In the genomic region with DNA sequence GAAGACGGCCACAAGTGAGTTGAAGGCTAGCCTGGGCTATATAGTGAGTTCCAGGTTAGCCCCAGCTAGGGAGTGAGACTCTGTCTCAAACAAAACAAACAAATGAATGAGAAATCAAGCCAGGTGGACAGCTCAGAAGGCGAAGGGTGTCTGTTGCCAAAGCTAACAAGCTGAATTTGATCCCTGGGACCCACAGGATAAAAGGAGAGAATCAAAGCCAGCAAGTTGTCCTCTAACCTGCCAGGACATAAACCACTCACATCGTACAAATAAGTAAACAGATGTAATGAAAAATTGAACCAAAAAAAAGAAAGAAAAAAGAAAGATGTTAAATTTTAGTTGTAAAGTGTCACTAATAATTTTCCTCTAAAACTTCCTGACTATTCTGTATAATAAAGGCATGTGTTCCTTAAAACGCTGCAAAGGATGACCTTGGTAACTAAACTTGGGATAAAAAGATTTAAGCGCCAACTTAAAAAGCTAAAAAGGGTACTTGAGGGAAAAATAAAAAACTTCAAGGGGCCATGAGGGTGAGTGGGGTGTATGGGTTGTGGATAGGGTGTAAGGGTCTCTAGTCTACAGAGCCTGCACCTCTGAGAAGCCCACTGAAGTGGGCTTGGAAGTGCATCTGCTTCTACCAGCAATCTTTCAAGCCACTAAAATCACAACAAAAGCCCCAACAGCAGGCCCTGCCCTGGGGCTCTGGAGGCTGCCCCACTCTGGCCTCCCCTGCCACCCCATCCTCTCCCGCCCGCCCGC, we compare ENCODE assay signal across 8 mouse cellular contexts. TPM values are rescaled to one million over a fixed set of nuclear protein-coding genes. Genes with fewer than 3 reads are reported as not detected.
DNase-seq lines count a peak whose midpoint lies in the region; ATAC-seq and TF ChIP-seq lines count a peak whose summit lies in the region.

No protein-coding gene starts in this region.

- no peaks in the 10 kb centered on the region for H3K27me3 ChIP-seq in kidney, adult 2 months (replicated peaks; ENCODE audit: control insufficient read depth, insufficient read depth, low read length)
- H3K27me3 ChIP-seq in embryonic facial prominence, embryonic 11.5 days (ENCODE audit: control insufficient read depth, insufficient read depth, low read length): no peaks in the 10 kb centered on the region
- H3K27me3 ChIP-seq in hindbrain, embryonic 10.5 days (ENCODE audit: insufficient read depth, poor library complexity, severe bottlenecking): 0 out of 2 replicates have a peak, but pooled peaks cover 4% of the 10 kb centered on the region
- peaks cover 4% of the 10 kb centered on the region; the same call in 1 of the 2 replicates for H3K27me3 ChIP-seq in midbrain, embryonic 13.5 days

- H3K4me2 ChIP-seq in embryonic facial prominence, embryonic 11.5 days (ENCODE audit: low read depth, low read length): no peak overlapping the region
- peak overlapping the region; percentile 12 for H3K4me2 ChIP-seq in midbrain, embryonic 13.5 days (replicated peaks)

- no peaks in the 10 kb centered on the region for H3K9me3 ChIP-seq in embryonic facial prominence, embryonic 11.5 days (replicated peaks; ENCODE audit: control insufficient read depth, low read length)
- H3K9me3 ChIP-seq in hindbrain, embryonic 10.5 days: no peaks in the 10 kb centered on the region
- H3K9me3 ChIP-seq in midbrain, embryonic 13.5 days: no peaks in the 10 kb centered on the region

- peaks cover 11% of the 10 kb centered on the region for H3K4me1 ChIP-seq in kidney, adult 2 months (ENCODE audit: control insufficient read depth, insufficient read depth, low read length)
- no peaks in the 10 kb centered on the region; the same call in 1 of the 2 replicates for H3K4me1 ChIP-seq in embryonic facial prominence, embryonic 11.5 days (ENCODE audit: control insufficient read depth, insufficient read depth, low read length)
- H3K4me1 ChIP-seq in hindbrain, embryonic 10.5 days (replicated peaks): peaks cover 36% of the 10 kb centered on the region
- H3K4me1 ChIP-seq in midbrain, embryonic 13.5 days (replicated peaks): peaks cover 20% of the 10 kb centered on the region

- DNase-seq in kidney, adult 2 months: no peak
- no peak for DNase-seq in kidney, postnatal 4 days
- no peak for DNase-seq in embryonic facial prominence, embryonic 11.5 days (ENCODE audit: low spot score)
- no peak for DNase-seq in hindbrain, embryonic 10.5 days (ENCODE audit: low spot score)
- DNase-seq in cerebellum, adult 8-10 months: no peak
- no peak for DNase-seq in adrenal gland, adult 8-10 months

- no peak for TF ChIP-seq CTCF in kidney, adult 2 months (conservative IDR thresholded peaks at IDR 0.05; ENCODE audit: insufficient read depth, insufficient read length, low read depth, low read length)

- peak overlapping the region; percentile 60 for H3K9ac ChIP-seq in embryonic facial prominence, embryonic 11.5 days (replicated peaks; ENCODE audit: low read length)
- peak overlapping the region; percentile 28; the same call in 1 of the 2 replicates for H3K9ac ChIP-seq in midbrain, embryonic 13.5 days (replicated peaks)

- 39% methylated on average over 8 of the region's 8 CpGs for WGBS in kidney, adult 2 months
- 44% methylated on average over 8 of the region's 8 CpGs for WGBS in embryonic facial prominence, embryonic 11.5 days
- WGBS in hindbrain, embryonic 10.5 days: 50% methylated on average over 8 of the region's 8 CpGs
- WGBS in midbrain, embryonic 13.5 days: 45% methylated on average over 8 of the region's 8 CpGs

- H3K36me3 ChIP-seq in kidney, adult 2 months (ENCODE audit: control insufficient read depth, insufficient read depth, low read length): no peaks in the 10 kb centered on the region
- no peaks in the 10 kb centered on the region for H3K36me3 ChIP-seq in embryonic facial prominence, embryonic 11.5 days (replicated peaks; ENCODE audit: control insufficient read depth, insufficient read depth, low read depth, low read length)
- no peaks in the 10 kb centered on the region for H3K36me3 ChIP-seq in hindbrain, embryonic 10.5 days
- H3K36me3 ChIP-seq in midbrain, embryonic 13.5 days: no peaks in the 10 kb centered on the region

- peak; percentile 12; the same call in 1 of the 2 replicates for ATAC-seq in embryonic facial prominence, embryonic 11.5 days (replicated peaks; ENCODE audit: insufficient number of reproducible peaks, low FRiP score, low TSS enrichment, low read depth)
- no peak; the same call in 1 of the 2 replicates for ATAC-seq in midbrain, embryonic 13.5 days
- ATAC-seq in granulocyte monocyte progenitor cell, adult 5-6 weeks (replicated peaks; ENCODE audit: poor library complexity, severe bottlenecking): no peak

- no peak for TF ChIP-seq POLR2A in kidney, adult 2 months (IDR thresholded peaks at IDR 0.05; ENCODE audit: low read depth, low read length)

- H3K27ac ChIP-seq in kidney, adult 2 months (ENCODE audit: insufficient read depth, low read depth, low read length): 0 out of 2 replicates have a peak overlapping the region, but pooled peaks have one; percentile 28
- peak overlapping the region; percentile 43 for H3K27ac ChIP-seq in embryonic facial prominence, embryonic 11.5 days (replicated peaks; ENCODE audit: low read depth, low read length)
- H3K27ac ChIP-seq in hindbrain, embryonic 10.5 days: peak overlapping the region; percentile 91
- H3K27ac ChIP-seq in midbrain, embryonic 13.5 days: peak overlapping the region; percentile 71

- H3K4me3 ChIP-seq in kidney, adult 2 months (ENCODE audit: insufficient read depth, low read depth, low read length): no peak overlapping the region
- H3K4me3 ChIP-seq in embryonic facial prominence, embryonic 11.5 days (ENCODE audit: low read depth, low read length): no peak overlapping the region
- peak overlapping the region; percentile 35 for H3K4me3 ChIP-seq in hindbrain, embryonic 10.5 days
- no peak overlapping the region for H3K4me3 ChIP-seq in midbrain, embryonic 13.5 days (replicated peaks)

RNA-seq across cellular contexts. Expression of a gene that starts 30.4 kb away (rescaled TPM):
- polyA plus RNA-seq in kidney, adult 2 months (2012; rRNA removed): 50.9 and 77.2 TPM in 2 replicates
- polyA plus RNA-seq in embryonic facial prominence, embryonic 11.5 days (2014; fragmentation: Nextera tagmentation; extraction: Ambion mirVana): 244 and 259 TPM in 2 replicates
- 281 and 316 TPM in 2 replicates for polyA plus RNA-seq in hindbrain, embryonic 10.5 days (2016; fragmentation: Nextera tagmentation; extraction: Ambion mirVana)
- polyA plus RNA-seq in midbrain, embryonic 13.5 days (2015; fragmentation: Nextera tagmentation; extraction: Ambion mirVana): 353 and 358 TPM in 2 replicates
- total RNA-seq in granulocyte monocyte progenitor cell, adult 5-6 weeks (2014; fragmentation: Nextera tagmentation): 221 and 248 TPM in 2 replicates
- total RNA-seq in granulocyte monocyte progenitor cell, adult 5-6 weeks (2017): 186 and 206 TPM in 2 replicates
- 100 to 1,000 TPM; 238 to 265 (median 255) TPM for total RNA-seq in adrenal gland, adult 8-10 months (2022)

RNA-seq across cellular contexts. Expression of a gene that starts 39.6 kb away (rescaled TPM):
- 9.1 and 10.5 TPM in 2 replicates for polyA plus RNA-seq in kidney, adult 2 months (2012; rRNA removed)
- 5.0 and 5.1 TPM in 2 replicates for polyA plus RNA-seq in embryonic facial prominence, embryonic 11.5 days (2014; fragmentation: Nextera tagmentation; extraction: Ambion mirVana)
- polyA plus RNA-seq in hindbrain, embryonic 10.5 days (2016; fragmentation: Nextera tagmentation; extraction: Ambion mirVana): 4.8 and 4.9 TPM in 2 replicates
- polyA plus RNA-seq in midbrain, embryonic 13.5 days (2015; fragmentation: Nextera tagmentation; extraction: Ambion mirVana): 4.0 and 4.7 TPM in 2 replicates
- 0.52 and 6.0 TPM in 2 replicates for total RNA-seq in granulocyte monocyte progenitor cell, adult 5-6 weeks (2014; fragmentation: Nextera tagmentation)
- total RNA-seq in granulocyte monocyte progenitor cell, adult 5-6 weeks (2017): 0.21 and 0.60 TPM in 2 replicates
- 10 to 100 TPM; 13.2 to 29.5 (median 19.2) TPM for total RNA-seq in adrenal gland, adult 8-10 months (2022)

Comparison
In these comparisons a context has a peak if more than half of its experiments do, and no peak if none do; other contexts are left out.
1. H3K27ac ChIP-seq: peak in every context shown above with its lines; median percentile 91 in hindbrain, embryonic 10.5 days; 71 in midbrain, embryonic 13.5 days; 43 in embryonic facial prominence, embryonic 11.5 days; 28 in kidney, adult 2 months.